Mouse (Mus musculus): ENCODE results near the gene Ankra2. TPM values are rescaled to one million over a fixed set of nuclear protein-coding genes. Genes with fewer than 3 reads are reported as not detected.

Gene Ankra2
- polyA plus RNA-seq, 1 experiment from 2014 or later = 22.4 TPM

DNA sequence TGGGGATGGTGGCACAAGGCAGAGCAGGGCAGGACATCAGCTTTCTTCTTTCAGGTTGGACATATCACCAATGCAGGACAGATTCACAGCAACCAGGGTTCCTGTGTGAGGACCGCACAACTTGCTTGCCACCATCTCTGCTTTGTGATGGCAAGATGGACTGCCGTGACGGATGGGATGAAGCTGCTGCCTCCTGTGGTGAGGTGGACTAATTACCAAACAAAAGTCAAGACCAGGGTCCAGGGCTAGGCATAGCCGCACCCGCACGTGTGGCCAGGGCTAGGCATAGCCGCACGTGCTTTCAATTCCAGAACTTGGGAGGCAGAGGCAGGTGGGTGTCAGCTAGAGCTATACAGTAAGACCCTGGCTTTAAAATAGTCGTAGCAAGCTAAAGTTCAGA is 42.4 kb downstream of the Ankra2 start:
- DNase-seq (ENCODE audit: low spot score) = no peak
- 90% methylated on average over 9 of the region's 9 CpGs for whole genome bisulfite sequencing
- H3K36me3 ChIP-seq = peaks cover 31% of the 10 kb centered on the region

DNA sequence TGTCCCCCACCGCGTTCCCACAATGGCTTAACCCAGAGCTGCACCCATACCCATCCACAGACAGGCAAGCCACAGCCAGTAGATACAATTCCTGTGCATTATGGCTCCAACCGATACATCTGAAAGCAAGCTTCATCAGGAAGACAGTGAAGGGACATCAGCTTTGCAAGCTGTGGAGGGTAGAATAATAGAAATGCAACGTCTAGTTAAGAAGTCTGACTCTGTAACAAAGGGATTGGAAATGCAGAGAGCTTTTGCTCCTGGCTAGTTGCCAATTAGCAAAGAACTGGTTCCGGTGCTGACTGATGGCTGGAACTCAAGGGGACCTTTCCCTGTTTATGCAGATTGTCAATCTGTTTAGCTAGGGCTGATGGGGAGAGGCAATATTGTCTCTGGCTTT is 43.5 kb downstream of the Ankra2 start:
- Histone ChIP-seq H3K27ac (no peak overlapping the region), H3K9me3 (no peaks in the 10 kb centered on the region), H3K4me1 (replicated peaks) (no peaks in the 10 kb centered on the region), H3K27me3 (ENCODE audit: insufficient read depth, poor library complexity, severe bottlenecking) (no peaks in the 10 kb centered on the region), H3K4me3 (no peak overlapping the region), H3K36me3 (peaks cover 43% of the 10 kb centered on the region)
- DNase-seq (ENCODE audit: low spot score) = no peak
- 49% methylated on average over 5 of the region's 5 CpGs for WGBS

More for the DNA sequence above, 42.4 kb downstream of the Ankra2 start:
- H3K9me3 ChIP-seq = no peaks in the 10 kb centered on the region
- no peak overlapping the region for H3K27ac ChIP-seq
- no peak overlapping the region for H3K4me3 ChIP-seq
- H3K4me1 ChIP-seq (replicated peaks) = no peaks in the 10 kb centered on the region
- no peaks in the 10 kb centered on the region for H3K27me3 ChIP-seq (ENCODE audit: insufficient read depth, poor library complexity, severe bottlenecking)

DNA sequence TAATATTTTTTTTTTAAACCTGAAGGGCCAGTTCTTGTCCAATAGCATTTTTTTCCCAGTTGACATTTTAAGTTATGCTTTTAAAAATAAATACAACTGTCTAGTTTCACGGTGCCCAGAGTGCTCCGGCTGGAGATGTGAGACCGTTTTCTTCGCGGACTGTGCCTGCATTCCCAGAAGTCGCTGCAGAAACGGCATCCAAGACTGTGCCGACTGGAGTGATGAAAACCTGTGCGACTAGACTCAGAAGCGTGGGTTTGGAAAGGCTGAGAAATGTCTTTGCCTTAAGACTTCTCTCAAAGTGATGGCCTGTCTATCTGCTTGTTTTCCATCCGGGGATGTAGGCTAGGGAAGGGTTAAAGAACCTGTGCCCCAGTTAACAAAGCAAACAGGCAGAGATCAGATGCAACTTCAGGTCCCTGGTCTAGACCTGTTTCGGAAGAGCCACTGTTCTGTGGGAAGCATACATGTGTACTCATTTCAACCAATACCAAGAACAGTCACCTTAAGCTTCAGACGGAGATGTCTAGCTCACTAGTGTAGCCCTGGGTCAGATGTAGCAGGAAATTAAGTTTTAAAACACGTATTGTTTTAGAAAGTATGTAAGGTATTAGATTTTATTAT is 44.1 kb downstream of the Ankra2 start:
- Histone ChIP-seq H3K36me3 (peaks cover 48% of the 10 kb centered on the region), H3K27ac (no peak overlapping the region), H3K4me1 (replicated peaks) (no peaks in the 10 kb centered on the region), H3K27me3 (ENCODE audit: insufficient read depth, poor library complexity, severe bottlenecking) (no peaks in the 10 kb centered on the region), H3K9me3 (no peaks in the 10 kb centered on the region), H3K4me3 (no peak overlapping the region)
- no peak for DNase-seq (ENCODE audit: low spot score)
- WGBS = 59% methylated on average over 14 of the region's 14 CpGs

DNA sequence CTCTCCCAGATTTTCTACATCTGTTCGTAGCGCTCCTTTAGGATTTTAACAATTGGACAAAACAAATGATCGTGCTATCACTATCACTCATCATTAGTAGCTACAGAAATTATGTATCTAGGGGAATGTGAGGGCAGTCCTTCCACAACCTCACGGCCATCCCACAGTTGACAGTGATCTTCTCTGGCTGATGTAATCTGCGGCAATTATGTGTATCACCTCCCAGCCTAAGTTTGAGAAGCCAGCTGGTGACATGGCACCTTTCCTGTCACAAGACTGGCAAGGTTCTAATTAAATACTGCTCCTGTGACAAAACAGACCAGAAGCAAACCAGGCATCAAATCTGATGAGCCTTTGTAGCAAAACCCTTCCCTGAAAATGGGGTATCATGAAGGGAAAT is 45.1 kb downstream of the Ankra2 start:
- Histone ChIP-seq H3K27ac (no peak overlapping the region), H3K9me3 (no peaks in the 10 kb centered on the region), H3K36me3 (peaks cover 59% of the 10 kb centered on the region), H3K27me3 (ENCODE audit: insufficient read depth, poor library complexity, severe bottlenecking) (no peaks in the 10 kb centered on the region), H3K4me1 (replicated peaks) (no peaks in the 10 kb centered on the region), H3K4me3 (no peak overlapping the region)
- DNase-seq (ENCODE audit: low spot score) = no peak
- 86% methylated on average over 5 of the region's 5 CpGs for WGBS

DNA sequence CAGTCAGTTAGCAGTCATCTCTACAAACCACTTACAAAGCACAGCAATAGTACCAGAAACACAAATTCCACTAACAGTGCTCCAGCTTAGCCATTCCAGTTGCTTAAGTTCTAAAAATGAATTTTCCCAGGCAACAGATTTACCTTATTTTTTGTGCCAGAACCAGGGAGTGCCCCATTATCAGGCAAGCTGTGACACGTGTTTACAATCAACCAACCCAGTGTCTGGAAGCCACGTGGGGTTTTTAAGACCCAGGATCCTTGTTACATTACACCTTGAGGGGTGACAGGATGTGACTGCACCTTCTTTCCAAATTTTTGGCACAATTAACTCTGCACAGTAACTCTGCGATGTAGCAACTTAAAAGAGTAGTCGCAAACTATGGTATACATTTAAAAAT is 45.9 kb downstream of the Ankra2 start:
- Histone ChIP-seq H3K9me3 (no peaks in the 10 kb centered on the region), H3K27ac (no peak overlapping the region), H3K36me3 (peaks cover 66% of the 10 kb centered on the region), H3K27me3 (ENCODE audit: insufficient read depth, poor library complexity, severe bottlenecking) (no peaks in the 10 kb centered on the region), H3K4me3 (no peak overlapping the region), H3K4me1 (replicated peaks) (no peaks in the 10 kb centered on the region)
- 82% methylated on average over 4 of the region's 4 CpGs for WGBS
- no peak for DNase-seq (ENCODE audit: low spot score)

DNA sequence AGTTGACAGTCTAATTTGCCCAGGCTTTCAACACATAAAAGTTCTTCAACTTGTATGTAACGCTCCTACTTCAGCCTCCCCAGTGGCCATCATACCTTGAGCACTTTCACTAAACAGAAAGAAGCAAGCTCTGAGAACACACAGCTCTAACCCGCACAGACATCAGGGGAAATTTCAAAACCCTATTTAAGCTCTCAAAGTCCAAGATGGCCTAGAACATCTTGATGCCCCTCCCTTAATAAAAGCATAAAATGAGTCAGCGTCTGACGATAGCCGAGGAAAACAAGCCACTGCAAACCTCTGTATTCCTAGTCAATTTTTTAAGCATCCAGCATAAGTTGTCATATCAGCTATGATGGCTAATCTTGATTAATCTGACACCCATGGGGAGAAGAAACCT is 48.7 kb downstream of the Ankra2 start:
- H3K4me3 ChIP-seq = no peak overlapping the region
- peaks cover 80% of the 10 kb centered on the region for H3K36me3 ChIP-seq
- DNase-seq (ENCODE audit: low spot score) = no peak

DNA sequence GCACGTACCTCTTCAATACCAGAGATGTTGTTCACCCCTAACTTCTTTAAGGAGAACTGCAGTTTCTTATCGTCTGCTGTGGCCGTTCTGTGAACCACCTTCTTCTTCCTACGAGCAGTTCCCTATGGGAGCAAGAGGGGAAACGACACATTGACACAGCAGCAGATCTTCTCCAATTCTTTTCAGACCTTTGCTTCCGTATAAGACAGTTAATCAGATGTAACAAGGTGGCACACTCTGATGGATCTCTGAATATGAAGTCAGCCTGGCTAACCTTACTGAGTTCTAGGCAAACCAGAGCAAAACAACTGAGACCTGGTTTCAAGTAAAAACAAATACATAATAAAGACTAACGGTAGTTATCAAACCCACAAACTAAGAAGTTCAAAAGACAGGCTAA is 50.8 kb downstream of the Ankra2 start:
- no peak overlapping the region for H3K27ac ChIP-seq
- H3K27me3 ChIP-seq (ENCODE audit: insufficient read depth, poor library complexity, severe bottlenecking) = no peaks in the 10 kb centered on the region
- H3K36me3 ChIP-seq = peaks cover 64% of the 10 kb centered on the region
- H3K4me3 ChIP-seq = no peak overlapping the region
- no peak for DNase-seq (ENCODE audit: low spot score)
- H3K4me1 ChIP-seq (replicated peaks) = peaks cover 17% of the 10 kb centered on the region
- no peaks in the 10 kb centered on the region for H3K9me3 ChIP-seq
- 82% methylated on average over 7 of the region's 7 CpGs for WGBS

More for the DNA sequence above, 48.7 kb downstream of the Ankra2 start:
- Histone ChIP-seq H3K4me1 (replicated peaks) (peaks cover 13% of the 10 kb centered on the region), H3K27me3 (ENCODE audit: insufficient read depth, poor library complexity, severe bottlenecking) (no peaks in the 10 kb centered on the region), H3K27ac (no peak overlapping the region), H3K9me3 (no peaks in the 10 kb centered on the region)
- 92% methylated on average over 5 of the region's 5 CpGs for WGBS

DNA sequence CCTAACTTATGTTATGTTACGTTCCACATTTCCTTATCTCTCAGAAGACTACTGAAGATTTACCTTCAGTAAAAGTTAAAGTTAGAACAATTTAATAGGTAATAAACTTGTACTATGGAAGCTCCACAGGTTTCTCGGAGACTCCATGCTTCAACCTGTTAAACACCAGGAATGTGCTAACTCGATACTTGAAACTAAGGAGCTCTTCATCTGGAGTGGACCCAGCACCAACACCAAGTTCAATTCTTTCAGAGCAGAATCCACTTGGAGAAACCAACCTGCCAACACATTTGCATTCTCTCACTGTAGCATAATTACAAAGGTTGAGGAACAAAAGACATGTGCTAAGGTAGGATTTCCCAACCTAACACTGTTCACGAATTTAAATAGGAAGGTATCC is 52.2 kb downstream of the Ankra2 start:
- 78% methylated on average over 4 of the region's 4 CpGs for WGBS
- no peak for DNase-seq (ENCODE audit: low spot score)
- H3K4me3 ChIP-seq = peak overlapping the region; percentile 100
- H3K27ac ChIP-seq = no peak overlapping the region
- peaks cover 17% of the 10 kb centered on the region for H3K4me1 ChIP-seq (replicated peaks)
- H3K9me3 ChIP-seq = no peaks in the 10 kb centered on the region
- H3K27me3 ChIP-seq (ENCODE audit: insufficient read depth, poor library complexity, severe bottlenecking) = no peaks in the 10 kb centered on the region
- H3K36me3 ChIP-seq = peaks cover 50% of the 10 kb centered on the region

DNA sequence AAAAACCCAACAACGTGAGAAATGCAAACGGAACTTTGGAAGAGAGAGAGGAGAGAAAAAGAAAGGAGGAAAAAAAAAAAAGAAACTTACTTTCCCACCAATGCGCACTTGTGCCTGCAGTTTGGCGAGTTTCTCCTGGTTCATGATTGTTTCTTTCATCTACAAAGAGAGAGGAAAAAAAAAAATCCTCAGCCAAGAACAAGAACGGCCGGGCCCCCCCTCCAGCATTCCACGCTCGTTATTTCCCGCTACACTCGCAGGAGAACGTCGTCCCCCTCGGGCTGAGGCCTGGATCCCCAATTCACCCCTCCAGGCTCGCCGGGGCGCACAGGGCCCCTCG is 53.2 kb downstream of the Ankra2 start:
- no peaks in the 10 kb centered on the region for H3K27me3 ChIP-seq (ENCODE audit: insufficient read depth, poor library complexity, severe bottlenecking)
- no peak for DNase-seq (ENCODE audit: low spot score)
- peaks cover 17% of the 10 kb centered on the region for H3K4me1 ChIP-seq (replicated peaks)
- peak overlapping the region; percentile 100 for H3K4me3 ChIP-seq
- peak overlapping the region; percentile 97 for H3K27ac ChIP-seq
- no peaks in the 10 kb centered on the region for H3K9me3 ChIP-seq
- H3K36me3 ChIP-seq = peaks cover 40% of the 10 kb centered on the region
- under 1% methylated on average over 17 of the region's 17 CpGs for WGBS

DNA sequence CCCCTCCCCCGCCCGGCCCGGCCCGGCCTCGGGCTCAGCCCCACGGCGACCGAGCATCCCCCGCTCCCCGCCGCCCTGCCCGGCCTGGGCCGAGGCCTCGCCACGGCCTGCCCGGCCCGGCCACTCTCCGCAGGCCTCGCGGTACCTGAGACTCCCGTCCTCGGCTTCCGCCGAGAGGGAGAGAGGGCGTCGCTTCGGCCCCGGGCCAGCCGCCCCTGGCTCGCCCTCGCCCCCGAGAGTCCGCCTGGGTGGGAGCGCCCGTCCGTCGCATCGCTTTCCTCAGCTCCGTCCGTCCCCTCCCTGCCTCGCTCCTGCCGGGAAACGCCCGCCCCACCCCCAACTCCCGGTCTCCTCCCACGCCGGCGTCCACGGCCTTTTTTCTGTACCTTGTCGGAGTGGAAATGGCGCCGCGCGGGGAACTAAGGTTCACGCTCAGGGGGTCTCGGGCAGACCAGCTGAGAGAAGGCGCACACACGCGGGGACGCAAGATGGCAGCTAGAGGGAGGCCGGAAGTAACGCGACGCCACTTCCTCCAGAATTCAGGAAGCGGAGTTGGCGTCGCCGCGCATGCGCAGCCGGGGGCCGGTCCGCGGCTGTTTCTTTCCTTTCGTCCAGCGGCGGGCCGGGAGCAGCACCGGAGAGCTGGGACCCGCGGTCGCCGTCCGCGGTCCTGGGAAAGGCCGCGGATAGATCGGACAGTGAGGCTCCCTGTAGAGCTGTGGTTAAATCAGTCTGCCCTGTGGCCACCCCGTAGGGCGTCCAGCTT is 53.8 kb downstream of the Ankra2 start, which contains the start of gene Btf3:
Gene Btf3 (minus strand): TSS at position 527 of the 766 bp plus-strand sequence.
- under 1% methylated on average over 90 of the region's 90 CpGs for WGBS
- Histone ChIP-seq H3K36me3 (peaks cover 35% of the 10 kb centered on the region), H3K4me3 (peak within 1 kb of the TSS; percentile 100), H3K9me3 (no peaks in the 10 kb centered on the region), H3K27me3 (ENCODE audit: insufficient read depth, poor library complexity, severe bottlenecking) (no peaks in the 10 kb centered on the region), H3K4me1 (replicated peaks) (peaks cover 17% of the 10 kb centered on the region), H3K27ac (peak within 1 kb of the TSS; percentile 97)
- DNase-seq (ENCODE audit: low spot score) = peak; percentile 95

DNA sequence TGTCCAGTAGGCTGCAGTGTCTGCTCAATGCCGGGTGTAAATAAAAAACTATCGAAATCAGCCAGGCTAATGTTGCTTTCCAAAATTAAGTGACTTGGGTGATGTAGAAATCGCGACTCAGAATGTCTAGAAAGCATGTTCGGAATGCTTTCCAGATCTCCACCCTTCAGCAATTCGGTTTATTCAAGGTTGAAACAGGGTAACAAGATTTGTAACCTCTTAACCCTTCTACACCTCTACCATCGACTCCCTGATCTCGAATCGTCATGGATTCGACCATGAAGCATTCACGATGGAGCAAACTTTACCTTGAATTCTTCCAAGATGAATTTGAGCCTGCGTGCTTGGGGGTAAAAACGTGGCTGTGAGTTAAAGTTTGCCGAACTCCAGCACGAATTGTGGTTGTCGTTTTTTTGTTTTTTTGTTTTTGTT is 54.4 kb downstream of the Ankra2 start:
- peak overlapping the region; percentile 97 for H3K27ac ChIP-seq
- 4% methylated on average over 16 of the region's 16 CpGs for WGBS
- peak overlapping the region; percentile 100 for H3K4me3 ChIP-seq
- no peaks in the 10 kb centered on the region for H3K27me3 ChIP-seq (ENCODE audit: insufficient read depth, poor library complexity, severe bottlenecking)
- H3K9me3 ChIP-seq = no peaks in the 10 kb centered on the region
- peaks cover 17% of the 10 kb centered on the region for H3K4me1 ChIP-seq (replicated peaks)
- no peak for DNase-seq (ENCODE audit: low spot score)
- H3K36me3 ChIP-seq = peaks cover 29% of the 10 kb centered on the region

DNA sequence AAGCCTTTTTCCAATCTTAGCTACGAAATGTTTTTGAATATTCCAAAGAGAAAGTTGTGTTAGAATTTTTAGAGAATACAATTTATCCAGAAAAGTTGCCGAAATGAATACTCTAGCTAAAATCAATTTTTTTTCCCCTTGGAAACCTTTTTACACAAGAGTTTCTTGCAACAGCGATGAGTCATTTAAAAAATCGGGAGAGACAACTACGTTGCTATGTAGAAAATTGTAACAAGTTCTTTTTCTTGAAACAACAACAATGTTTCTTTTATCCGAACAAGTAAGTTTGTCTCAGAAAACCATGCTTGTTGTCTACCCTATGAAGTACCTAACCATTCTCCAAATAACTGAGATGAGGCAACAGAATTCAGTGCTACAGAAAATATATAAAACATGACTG is 55.0 kb downstream of the Ankra2 start:
- peak overlapping the region; percentile 100 for H3K4me3 ChIP-seq
- WGBS = 93% methylated on average over 6 of the region's 6 CpGs
- no peak for DNase-seq (ENCODE audit: low spot score)

More for the DNA sequence above, 55.0 kb downstream of the Ankra2 start:
- Histone ChIP-seq H3K27me3 (ENCODE audit: insufficient read depth, poor library complexity, severe bottlenecking) (no peaks in the 10 kb centered on the region), H3K27ac (no peak overlapping the region), H3K4me1 (replicated peaks) (peaks cover 17% of the 10 kb centered on the region), H3K36me3 (peaks cover 22% of the 10 kb centered on the region), H3K9me3 (no peaks in the 10 kb centered on the region)
